Comparison of ENCODE assay signal across 26 mouse cellular contexts in genomic region chr16:92988416-92988815, GRCm38 (mm10).
"Had no signal": no experiment of that assay in that cellular context is flagged by ENCODE, and none has a peak within 500 bp of the region (broad histone marks: within the 10 kb centered on the region; RNA-seq: fewer than 3 reads in every experiment).

No protein-coding gene starts in this region.

- H3K27ac ChIP-seq: gastrocnemius, adult 2 months; heart, embryonic 10.5 days; hindbrain, embryonic 12.5 days; hindbrain, embryonic 14.5 days; intestine, embryonic 15.5 days; layer of hippocampus, adult 2 months; left cerebral cortex, adult 2 months; limb, embryonic 10.5 days; limb, embryonic 12.5 days; liver, embryonic 13.5 days; liver, embryonic 15.5 days had no signal

- H3K9ac ChIP-seq: heart, embryonic 12.5 days; hindbrain, embryonic 12.5 days; hindbrain, embryonic 14.5 days; intestine, embryonic 15.5 days; limb, embryonic 12.5 days; liver, embryonic 13.5 days; liver, embryonic 15.5 days had no signal

- H3K4me1 ChIP-seq: heart, embryonic 10.5 days; heart, embryonic 12.5 days; intestine, embryonic 15.5 days; liver, embryonic 13.5 days; liver, embryonic 15.5 days had no signal

- H3K27me3 ChIP-seq: hindbrain, embryonic 12.5 days; intestine, embryonic 15.5 days; liver, embryonic 13.5 days; liver, embryonic 15.5 days had no signal

- H3K36me3 ChIP-seq: heart, embryonic 10.5 days; heart, embryonic 12.5 days; hindbrain, embryonic 12.5 days; intestine, embryonic 15.5 days; limb, embryonic 10.5 days; limb, embryonic 12.5 days; liver, embryonic 13.5 days; liver, embryonic 15.5 days had no signal

- H3K9me3 ChIP-seq: heart, embryonic 10.5 days; heart, embryonic 12.5 days; hindbrain, embryonic 12.5 days; intestine, embryonic 15.5 days; limb, embryonic 10.5 days; limb, embryonic 12.5 days; liver, embryonic 13.5 days; liver, embryonic 15.5 days had no signal

- DNase-seq: gastrocnemius, adult 2 months; gastrocnemius, postnatal 10 days; gastrocnemius, postnatal 25 days; heart, postnatal 10 days; heart, postnatal 4 days; kidney, adult 18-20 months; kidney, adult 8-10 months; kidney, postnatal 10 days; kidney, postnatal 25 days; kidney, postnatal 4 days; liver; liver, embryonic 13.5 days had no signal

- H3K4me2 ChIP-seq: heart, embryonic 12.5 days; hindbrain, embryonic 12.5 days; hindbrain, embryonic 14.5 days; intestine, embryonic 15.5 days; limb, embryonic 12.5 days; liver, embryonic 11.5 days; liver, embryonic 13.5 days; liver, embryonic 15.5 days had no signal

- H3K4me3 ChIP-seq: gastrocnemius, adult 2 months; heart, embryonic 10.5 days; heart, embryonic 12.5 days; hindbrain, embryonic 12.5 days; intestine, embryonic 15.5 days; layer of hippocampus, adult 2 months; left cerebral cortex, adult 2 months; limb, embryonic 10.5 days; limb, embryonic 12.5 days; liver, embryonic 13.5 days; liver, embryonic 15.5 days had no signal

- ATAC-seq: hindbrain, embryonic 16.5 days; inflammation-experienced regulatory T-cells, adult 6 months; intestine, embryonic 15.5 days; intestine, postnatal 0 days had no signal
